Mouse (Mus musculus): Measurements from ENCODE around the gene Dnajc11.

Dnajc11 gene

GRCm38 (mm10) chr4:152009076-152010051 is 75.9 kb downstream of the Dnajc11 start:
- DNase-seq = peak; percentile 36 to 40

- DNase-seq = no peak
Measured at GRCm38 (mm10) chr4:152010091-152010706, 76.7 kb downstream of the Dnajc11 start.

- DNase-seq = no peak
Measured at GRCm38 (mm10) chr4:152010707-152011134, 77.2 kb downstream of the Dnajc11 start.

- DNase-seq = no peak
Measured at GRCm38 (mm10) chr4:152011171-152011760, 77.8 kb downstream of the Dnajc11 start.

- no peak for DNase-seq
Measured at GRCm38 (mm10) chr4:152012109-152012508, 78.6 kb downstream of the Dnajc11 start.

GRCm38 (mm10) chr4:152013036-152013813 is 79.7 kb downstream of the Dnajc11 start:
- DNase-seq = no peak

GRCm38 (mm10) chr4:152019073-152019472 is 85.6 kb downstream of the Dnajc11 start:
- DNase-seq = no peak

- DNase-seq = no peak
Measured at GRCm38 (mm10) chr4:152020024-152020423, 86.5 kb downstream of the Dnajc11 start.

- DNase-seq = no peak
Measured at GRCm38 (mm10) chr4:152021568-152022097, 88.1 kb downstream of the Dnajc11 start.

- no peak for DNase-seq
Measured at GRCm38 (mm10) chr4:152022506-152022905, 89.0 kb downstream of the Dnajc11 start.

GRCm38 (mm10) chr4:152024525-152024924 is 91.0 kb downstream of the Dnajc11 start:
- no peak for DNase-seq

- DNase-seq = peak in 1 of 2 experiments; percentile 32
Measured at GRCm38 (mm10) chr4:152026751-152027508, 93.4 kb downstream of the Dnajc11 start.

GRCm38 (mm10) chr4:152027524-152027923 is 94.0 kb downstream of the Dnajc11 start, which contains the start of gene Zbtb48:
Gene Zbtb48 (minus strand): TSS chr4:152027671.
- peak; percentile 92 to 93 for DNase-seq

- DNase-seq = no peak
Measured at GRCm38 (mm10) chr4:152028456-152028855, 95.0 kb downstream of the Dnajc11 start.

GRCm38 (mm10) chr4:152029087-152029486 is 95.6 kb downstream of the Dnajc11 start:
- no peak for DNase-seq

- DNase-seq = no peak
Measured at GRCm38 (mm10) chr4:152029997-152030396, 96.5 kb downstream of the Dnajc11 start.
